Mouse (Mus musculus) midbrain, embryonic 12.5 days (tissue): ENCODE results near the gene Mid1. TPM values are rescaled to one million over a fixed set of nuclear protein-coding genes. Genes with fewer than 3 reads are reported as not detected.
A peak's percentile ranks its signal among the peaks of the same experiment; 100 is the strongest.

Experiments
- ATAC-seq: fragments of 200-750 bp; cut with Nextera tagmentation; 2 replicates; pipeline ENCODE4 v1.8.0; 2017; ENCODE audit warnings: low read depth, moderate TSS enrichment, moderate library complexity; ENCODE audit not compliant: low FRiP score
- H3K27ac ChIP-seq: fragments of 300-500 bp; sonication (generic); replicated peaks from 2 replicates; pipeline ENCODE4 v1.5.1; 2016; ENCODE audit warnings: mild to moderate bottlenecking
- H3K27me3 ChIP-seq: fragments of 300-500 bp; sonication (generic); 2 replicates; pipeline ENCODE4 v1.6.1; 2016; ENCODE audit warnings: mild to moderate bottlenecking
- H3K36me3 ChIP-seq: fragments of 300-500 bp; sonication (generic); 2 replicates; pipeline ENCODE4 v1.6.1; 2016
- H3K4me1 ChIP-seq: fragments of 300-500 bp; sonication (generic); 2 replicates; pipeline ENCODE4 v1.6.1; 2016
- H3K4me2 ChIP-seq: fragments of 300-500 bp; sonication (generic); replicated peaks from 2 replicates; pipeline ENCODE4 v1.6.1; 2016; ENCODE audit warnings: mild to moderate bottlenecking, moderate library complexity
- H3K4me3 ChIP-seq: fragments of 300-500 bp; sonication (generic); 2 replicates; pipeline ENCODE4 v1.5.1; 2016; ENCODE audit warnings: mild to moderate bottlenecking
- H3K9ac ChIP-seq: fragments of 300-500 bp; sonication (generic); replicated peaks from 2 replicates; pipeline ENCODE4 v1.6.1; 2016; ENCODE audit warnings: mild to moderate bottlenecking, moderate library complexity
- H3K9me3 ChIP-seq: fragments of 300-500 bp; sonication (generic); 2 replicates; pipeline ENCODE4 v1.6.1; 2016; ENCODE audit warnings: mild to moderate bottlenecking
- WGBS: fragments of 180-500 bp; shearing (Covaris S2); methylation state at CpG from one replicate; pipeline ENCODE4 v1.1.7; 2016; 5-methylcytosine and 5-hydroxymethylcytosine counted together
- polyA plus RNA-seq: library from polyadenylated mRNA; unstranded; fragments of >200 nt; fragmentation: Nextera tagmentation; extraction: Ambion mirVana; gene quantifications from 2 replicates; pipeline ENCODE4 v1.2.1, GENCODE M21; 2016

Gene Mid1
- polyA plus RNA-seq, 1 experiment from 2014 or later, result 20.2 TPM

DNA sequence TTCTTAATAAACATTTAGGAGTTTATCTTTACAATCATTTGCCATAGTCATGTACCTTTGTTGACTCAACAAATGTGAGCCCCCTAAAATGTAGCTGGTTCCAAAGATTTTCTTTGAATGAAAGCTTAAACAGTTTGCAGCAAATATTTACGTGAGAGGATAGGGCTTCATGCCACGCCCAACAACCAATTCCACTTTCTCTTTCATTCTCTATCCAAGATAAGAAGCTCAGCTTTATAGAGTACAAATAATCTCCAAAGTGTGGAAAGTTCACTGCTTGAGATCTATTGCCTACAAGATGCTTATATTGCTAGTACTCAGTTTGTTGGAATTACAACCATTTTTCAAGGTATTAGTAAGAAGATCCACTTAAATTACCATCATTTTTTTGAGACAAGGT lies 207.6 kb downstream of the Mid1 start:
- H3K4me2 ChIP-seq, result no peak overlapping the region
- no peaks in the 10 kb centered on the region for H3K4me1 ChIP-seq
- no peaks in the 10 kb centered on the region for H3K36me3 ChIP-seq
- H3K9ac ChIP-seq, result no peak overlapping the region
- no peak for ATAC-seq
- H3K27me3 ChIP-seq, result no peaks in the 10 kb centered on the region
- WGBS, result 79% methylated on average over 2 of the region's 2 CpGs
- no peak overlapping the region for H3K27ac ChIP-seq
- H3K9me3 ChIP-seq, result no peaks in the 10 kb centered on the region
- no peak overlapping the region for H3K4me3 ChIP-seq

- Histone ChIP-seq H3K27me3 (no peaks in the 10 kb centered on the region), H3K9ac (no peak overlapping the region), H3K9me3 (no peaks in the 10 kb centered on the region), H3K27ac (no peak overlapping the region; the same call in 1 of the 2 replicates), H3K4me1 (no peaks in the 10 kb centered on the region), H3K4me2 (no peak overlapping the region), H3K4me3 (no peak overlapping the region), H3K36me3 (no peaks in the 10 kb centered on the region)
- 12% methylated on average over 3 of the region's 3 CpGs for WGBS
- peak; percentile 63; the same call in 1 of the 2 replicates for ATAC-seq
These were observed 214.4 kb downstream of the Mid1 start for GRCm38 (mm10) chrX:169899227-169899950.

GRCm38 (mm10) chrX:169902860-169903259 lies 217.9 kb downstream of the Mid1 start:
- H3K4me1 ChIP-seq, result peaks cover 11% of the 10 kb centered on the region; the same call in 1 of the 2 replicates
- no peaks in the 10 kb centered on the region for H3K27me3 ChIP-seq
- ATAC-seq, result no peak
- no peaks in the 10 kb centered on the region for H3K36me3 ChIP-seq
- H3K4me3 ChIP-seq, result no peak overlapping the region
- no peak overlapping the region for H3K27ac ChIP-seq
- H3K9ac ChIP-seq, result no peak overlapping the region
- H3K4me2 ChIP-seq, result no peak overlapping the region
- no peaks in the 10 kb centered on the region for H3K9me3 ChIP-seq

DNA sequence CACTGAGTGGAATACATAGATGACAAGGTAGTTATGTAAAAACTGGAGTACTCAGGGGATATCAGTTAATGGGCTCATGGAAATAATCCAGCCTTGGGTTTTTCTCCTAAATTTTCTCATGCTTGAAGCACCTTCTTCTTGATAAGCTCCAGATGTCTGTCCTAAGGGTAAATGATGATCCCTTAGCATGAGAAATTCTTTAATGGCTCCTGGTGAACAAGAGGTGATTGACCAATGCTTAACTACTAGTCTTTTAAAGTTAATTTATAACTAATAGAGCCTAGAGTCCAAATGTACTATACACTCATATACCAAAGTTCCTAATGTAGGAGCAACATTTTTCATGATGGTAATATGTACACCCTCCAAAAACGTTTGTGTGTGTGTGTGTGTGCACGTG lies 218.7 kb downstream of the Mid1 start:
- no peaks in the 10 kb centered on the region for H3K36me3 ChIP-seq
- H3K4me1 ChIP-seq, result peaks cover 11% of the 10 kb centered on the region; the same call in 1 of the 2 replicates
- no peak overlapping the region for H3K9ac ChIP-seq
- no peak overlapping the region for H3K27ac ChIP-seq
- 61% methylated on average over 2 of the region's 2 CpGs for WGBS
- no peak for ATAC-seq
- no peak overlapping the region for H3K4me2 ChIP-seq
- H3K4me3 ChIP-seq, result no peak overlapping the region
- no peaks in the 10 kb centered on the region; the same call in none of the 2 replicates for H3K27me3 ChIP-seq
- H3K9me3 ChIP-seq, result no peaks in the 10 kb centered on the region

GRCm38 (mm10) chrX:169906054-169906508 lies 221.1 kb downstream of the Mid1 start:
- Histone ChIP-seq H3K36me3 (no peaks in the 10 kb centered on the region), H3K27ac (0 out of 2 replicates have a peak overlapping the region, but pooled peaks have one; percentile 10), H3K9ac (no peak overlapping the region), H3K9me3 (no peaks in the 10 kb centered on the region), H3K4me3 (no peak overlapping the region), H3K27me3 (no peaks in the 10 kb centered on the region; the same call in none of the 2 replicates), H3K4me1 (peaks cover 11% of the 10 kb centered on the region; the same call in 1 of the 2 replicates), H3K4me2 (peak overlapping the region; percentile 29)
- WGBS, result 8% methylated on average over 5 of the region's 5 CpGs
- peak; percentile 97 for ATAC-seq

DNA sequence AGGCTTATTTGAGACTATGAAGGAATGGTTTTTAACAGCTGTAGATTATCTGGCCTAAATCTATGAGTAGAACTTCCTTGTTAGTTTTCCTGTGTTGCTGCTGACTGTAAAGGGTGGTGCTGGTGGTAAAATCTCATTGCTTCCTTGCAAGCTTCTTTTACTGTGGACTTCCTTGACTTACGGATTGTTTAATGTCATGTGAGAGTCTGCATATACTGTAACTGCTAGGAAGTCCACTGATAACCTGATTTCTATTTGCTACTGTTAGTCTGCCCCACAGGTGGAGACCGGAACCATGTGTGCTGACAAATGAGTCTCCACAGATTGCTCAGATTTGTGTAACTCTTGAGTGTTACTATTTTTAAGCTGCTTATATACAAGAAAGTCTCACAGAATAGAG lies 224.9 kb downstream of the Mid1 start:
- no peak for ATAC-seq
- Histone ChIP-seq H3K4me3 (no peak overlapping the region), H3K27ac (no peak overlapping the region), H3K4me2 (no peak overlapping the region), H3K4me1 (peaks cover 11% of the 10 kb centered on the region; the same call in 1 of the 2 replicates), H3K27me3 (no peaks in the 10 kb centered on the region; the same call in none of the 2 replicates), H3K9ac (no peak overlapping the region), H3K9me3 (no peaks in the 10 kb centered on the region), H3K36me3 (no peaks in the 10 kb centered on the region)
- WGBS, result 92% methylated on average over 2 of the region's 2 CpGs

GRCm38 (mm10) chrX:169915738-169916137 lies 230.7 kb downstream of the Mid1 start:
- H3K27me3 ChIP-seq, result peaks cover 7% of the 10 kb centered on the region; the same call in 1 of the 2 replicates
- H3K9ac ChIP-seq, result no peak overlapping the region
- 89% methylated on average over 6 of the region's 6 CpGs for WGBS
- H3K9me3 ChIP-seq, result no peaks in the 10 kb centered on the region
- H3K4me2 ChIP-seq, result no peak overlapping the region
- H3K36me3 ChIP-seq, result no peaks in the 10 kb centered on the region
- no peak overlapping the region for H3K4me3 ChIP-seq
- ATAC-seq, result no peak
- H3K4me1 ChIP-seq, result peaks cover 2% of the 10 kb centered on the region; the same call in 1 of the 2 replicates
- no peak overlapping the region for H3K27ac ChIP-seq

GRCm38 (mm10) chrX:169922541-169922940 lies 237.5 kb downstream of the Mid1 start:
- Histone ChIP-seq H3K4me2 (no peak overlapping the region), H3K9me3 (no peaks in the 10 kb centered on the region), H3K4me1 (peaks cover 33% of the 10 kb centered on the region; the same call in 1 of the 2 replicates), H3K27me3 (peaks cover 14% of the 10 kb centered on the region), H3K4me3 (no peak overlapping the region), H3K9ac (no peak overlapping the region), H3K27ac (peak overlapping the region; percentile 64; the same call in 1 of the 2 replicates), H3K36me3 (peaks cover 7% of the 10 kb centered on the region; the same call in 1 of the 2 replicates)
- WGBS, result 39% methylated on average over 2 of the region's 2 CpGs
- ATAC-seq, result 0 out of 2 replicates have a peak, but pooled peaks have one; percentile 32

DNA sequence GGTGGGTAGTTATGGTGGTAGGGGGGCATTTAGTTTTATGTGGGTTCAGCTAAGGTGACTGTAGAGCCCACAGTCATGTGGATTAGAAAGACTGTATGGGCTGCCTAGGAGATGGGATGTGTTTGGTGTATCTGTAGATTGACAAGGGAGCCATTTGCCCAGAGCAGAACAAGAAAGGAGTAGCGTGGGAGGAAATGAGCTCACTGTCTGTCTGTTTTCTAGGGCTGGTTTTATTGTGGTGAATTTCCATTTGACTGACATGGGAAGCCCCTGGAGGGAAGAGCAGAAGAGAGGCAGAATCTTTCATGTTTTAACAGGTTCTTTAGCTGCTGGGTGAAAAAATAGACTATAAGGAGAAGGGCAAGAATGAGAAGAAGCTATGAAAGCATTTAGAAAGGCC lies 238.4 kb downstream of the Mid1 start:
- H3K27me3 ChIP-seq, result peaks cover 15% of the 10 kb centered on the region
- peak overlapping the region; percentile 64 for H3K27ac ChIP-seq
- peaks cover 37% of the 10 kb centered on the region; the same call in 1 of the 2 replicates for H3K4me1 ChIP-seq
- ATAC-seq, result no peak
- no peak overlapping the region for H3K9ac ChIP-seq
- no peak overlapping the region for H3K4me2 ChIP-seq
- H3K4me3 ChIP-seq, result no peak overlapping the region
- H3K36me3 ChIP-seq, result peaks cover 8% of the 10 kb centered on the region; the same call in 1 of the 2 replicates
- no peaks in the 10 kb centered on the region for H3K9me3 ChIP-seq
- WGBS, result 35% methylated on average over 1 of the region's 1 CpGs

GRCm38 (mm10) chrX:169925600-169925999 lies 240.6 kb downstream of the Mid1 start:
- peaks cover 22% of the 10 kb centered on the region for H3K27me3 ChIP-seq
- WGBS, result 31% methylated on average over 7 of the region's 7 CpGs
- no peak overlapping the region for H3K4me3 ChIP-seq
- H3K36me3 ChIP-seq, result peaks cover 8% of the 10 kb centered on the region; the same call in 1 of the 2 replicates
- no peak overlapping the region for H3K4me2 ChIP-seq
- peak; percentile 41; the same call in 1 of the 2 replicates for ATAC-seq
- H3K9me3 ChIP-seq, result no peaks in the 10 kb centered on the region
- no peak overlapping the region for H3K9ac ChIP-seq
- peaks cover 44% of the 10 kb centered on the region for H3K4me1 ChIP-seq
- H3K27ac ChIP-seq, result peak overlapping the region; percentile 58

GRCm38 (mm10) chrX:169927110-169927817 lies 242.3 kb downstream of the Mid1 start:
- 79% methylated on average over 28 of the region's 28 CpGs for WGBS
- peaks cover 36% of the 10 kb centered on the region for H3K4me1 ChIP-seq
- H3K9ac ChIP-seq, result no peak overlapping the region
- no peak overlapping the region for H3K27ac ChIP-seq
- H3K4me2 ChIP-seq, result no peak overlapping the region
- H3K9me3 ChIP-seq, result no peaks in the 10 kb centered on the region
- peaks cover 8% of the 10 kb centered on the region; the same call in 1 of the 2 replicates for H3K36me3 ChIP-seq
- no peak for ATAC-seq
- H3K27me3 ChIP-seq, result peaks cover 22% of the 10 kb centered on the region
- no peak overlapping the region for H3K4me3 ChIP-seq

GRCm38 (mm10) chrX:169930868-169931267 lies 245.9 kb downstream of the Mid1 start:
- H3K4me2 ChIP-seq, result no peak overlapping the region
- WGBS, result 63% methylated on average over 2 of the region's 2 CpGs
- no peaks in the 10 kb centered on the region for H3K9me3 ChIP-seq
- H3K4me3 ChIP-seq, result no peak overlapping the region
- peaks cover 18% of the 10 kb centered on the region for H3K27me3 ChIP-seq
- no peak overlapping the region for H3K9ac ChIP-seq
- H3K27ac ChIP-seq, result no peak overlapping the region
- peaks cover 24% of the 10 kb centered on the region for H3K4me1 ChIP-seq
- ATAC-seq, result no peak
- peaks cover 8% of the 10 kb centered on the region; the same call in 1 of the 2 replicates for H3K36me3 ChIP-seq
